Mouse (Mus musculus) activated CD4-positive, CD25-positive, alpha-beta regulatory T cell (primary cell): ENCODE results near the gene Lactbl1. TPM values are rescaled to one million over a fixed set of nuclear protein-coding genes. Genes with fewer than 3 reads are reported as not detected.

Source experiments
- polyA plus RNA-seq, 2 experiments: library from polyadenylated mRNA; unstranded; fragments of 100-300 nt; shearing (Covaris generic); gene quantifications; one replicate each; pipeline ENCODE4 v1.2.1; 2017

Lactbl1 gene
- under 1 TPM; 0.05 to 0.07 TPM for polyA plus RNA-seq

DNA sequence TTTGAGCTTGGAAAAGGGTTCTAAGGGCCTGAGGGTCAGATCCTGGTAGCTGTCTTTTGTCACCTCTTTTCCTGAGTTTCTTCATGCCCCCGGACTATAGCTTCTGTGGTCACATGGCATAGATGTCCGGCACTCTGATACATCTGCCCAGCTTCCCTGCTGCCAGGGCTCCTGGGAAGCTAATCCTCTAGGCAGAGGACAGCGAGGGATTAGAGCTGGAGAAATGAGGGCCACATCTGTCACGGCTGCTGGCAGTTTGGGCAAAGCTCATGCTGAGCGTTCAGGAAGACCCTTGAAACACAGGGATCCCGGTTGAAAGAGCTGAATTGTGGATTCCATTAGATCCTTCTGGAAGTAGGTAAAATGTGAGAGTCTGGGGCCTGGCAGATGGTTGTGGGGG, at the start of gene Lactbl1:
Lactbl1 (plus strand) TSS at position 234 of the 400 bp plus-strand sequence.

DNA sequence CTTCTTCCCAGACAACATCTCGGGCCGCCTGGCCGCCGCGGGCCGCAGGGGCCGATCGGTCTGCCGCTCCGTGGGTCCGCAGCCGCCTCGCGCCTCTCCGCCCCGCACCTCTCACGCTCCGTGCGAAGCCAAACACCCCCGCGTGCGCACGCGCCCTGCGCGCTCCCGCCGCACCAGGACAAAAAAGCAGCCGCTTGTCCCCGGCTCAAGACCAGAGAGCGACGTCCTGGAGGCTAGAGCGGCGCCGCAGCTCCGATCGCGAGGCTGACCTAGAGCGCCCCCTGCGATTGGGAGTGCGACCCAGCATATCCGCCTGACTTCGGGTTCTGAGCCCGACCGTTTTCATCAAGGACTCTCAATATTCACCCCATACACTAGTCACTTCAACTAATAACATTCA, 19.9 kb upstream of the Lactbl1 start, which contains the start of gene Kdm1a:
Kdm1a (minus strand) TSS at position 156 of the 400 bp plus-strand sequence.

DNA sequence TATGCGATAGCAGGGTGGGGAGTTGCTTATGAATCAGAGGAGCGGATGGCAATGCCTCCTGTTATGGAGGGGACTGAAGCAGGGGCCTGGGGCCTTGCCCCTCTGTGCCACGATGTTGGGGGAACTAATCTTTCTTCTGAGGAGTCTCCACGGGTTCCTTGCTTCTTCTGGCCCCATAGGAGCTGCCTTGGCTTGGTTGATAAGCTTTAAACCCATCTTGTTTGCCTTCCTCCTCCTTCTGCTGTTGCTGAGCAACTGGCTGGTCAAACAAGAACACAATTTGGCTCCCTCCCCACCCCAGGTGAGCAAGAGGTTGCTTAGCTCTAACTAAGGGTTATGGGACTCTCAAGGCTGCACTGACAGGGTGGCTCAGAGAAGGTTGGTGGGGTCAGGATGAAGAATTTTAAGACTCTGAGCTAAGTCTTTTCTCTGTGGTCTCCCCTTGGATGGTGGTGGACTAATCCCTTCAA, 12.0 kb upstream of the Lactbl1 start, which contains the start of gene Tex46:
Tex46 (plus strand) TSS at position 51 of the 470 bp plus-strand sequence.

Other genes starting within 250 kb of the Lactbl1 start
- under 1 TPM in 1 of 2 experiments, not detected in 1; 0.10 TPM for gene Htr1d, start 199.1 kb upstream of the Lactbl1 start, polyA plus RNA-seq
- under 1 TPM; 0.16 to 0.29 TPM for gene 6030445D17Rik, start 160.4 kb upstream of the Lactbl1 start, polyA plus RNA-seq
- gene Luzp1, start 152.9 kb upstream of the Lactbl1 start, polyA plus RNA-seq: 10 to 100 TPM in 1 of 2 experiments, 1 to 10 TPM in 1; 5.9 to 11.8 TPM
- 10 to 100 TPM; 82.8 to 84.0 TPM for gene Kdm1a, start 19.9 kb upstream of the Lactbl1 start, polyA plus RNA-seq
- not detected for gene Tex46, start 12.2 kb upstream of the Lactbl1 start, polyA plus RNA-seq
- under 1 TPM in 1 of 2 experiments, not detected in 1; 0.18 TPM for gene Ephb2, start 213.4 kb downstream of the Lactbl1 start, polyA plus RNA-seq